Mouse (Mus musculus) limb, embryonic 14.5 days (tissue): ENCODE data around the gene Sost. TPM values are rescaled to one million over a fixed set of nuclear protein-coding genes. Genes with fewer than 3 reads are reported as not detected.

Source experiments
- ATAC-seq: fragments of 200-750 bp; cut with Nextera tagmentation; 2 replicates; pipeline ENCODE4 v1.8.0; 2017; ENCODE audit warnings: low read depth, moderate number of reproducible peaks, moderate TSS enrichment; ENCODE audit not compliant: low FRiP score
- DNase-seq: peaks from one replicate; pipeline ENCODE4 v3.0.0-alpha.2; 2015; ENCODE audit warnings: low spot score
- H3K27ac ChIP-seq: fragments of 300-500 bp; sonication (generic); replicated peaks from 2 replicates; pipeline ENCODE4 v1.5.1; 2014; ENCODE audit warnings: low read depth, mild to moderate bottlenecking, low read length, moderate library complexity, mixed read lengths
- H3K27me3 ChIP-seq: fragments of 300-500 bp; sonication (generic); 2 replicates; pipeline ENCODE4 v1.6.1; 2014; ENCODE audit warnings: low read length, mixed read lengths; ENCODE audit not compliant: control insufficient read depth, insufficient read depth
- H3K36me3 ChIP-seq: fragments of 300-500 bp; sonication (generic); 2 replicates; pipeline ENCODE4 v1.6.1; 2014; ENCODE audit warnings: mild to moderate bottlenecking, low read length, moderate library complexity, mixed read lengths; ENCODE audit not compliant: control insufficient read depth, insufficient read depth
- H3K4me1 ChIP-seq: fragments of 300-500 bp; sonication (generic); 2 replicates; pipeline ENCODE4 v1.6.1; 2014; ENCODE audit warnings: antibody characterized with exemption, low read length, mixed read lengths; ENCODE audit not compliant: control insufficient read depth, insufficient read depth
- H3K4me2 ChIP-seq: fragments of 300-500 bp; sonication (generic); replicated peaks from 2 replicates; pipeline ENCODE4 v1.6.1; 2014; ENCODE audit warnings: low read depth, mild to moderate bottlenecking, low read length, moderate library complexity; ENCODE audit not compliant: severe bottlenecking
- H3K4me3 ChIP-seq: fragments of 300-500 bp; sonication (generic); replicated peaks from 2 replicates; pipeline ENCODE4 v1.5.1; 2014; ENCODE audit warnings: low read length
- H3K9ac ChIP-seq: fragments of 300-500 bp; sonication (generic); 2 replicates; pipeline ENCODE4 v1.6.1; 2014; ENCODE audit warnings: mild to moderate bottlenecking, low read depth, low read length, moderate library complexity; ENCODE audit not compliant: severe bottlenecking
- H3K9me3 ChIP-seq: fragments of 300-500 bp; sonication (generic); 2 replicates; pipeline ENCODE4 v1.6.1; 2016; ENCODE audit warnings: low read length; ENCODE audit not compliant: control insufficient read depth
- POLR2A ChIP-seq: fragments of 200-500 bp; IDR thresholded peaks from 2 replicates; pipeline ENCODE4 v1.8.0; 2012; ENCODE audit warnings: inconsistent platforms, mild to moderate bottlenecking, moderate library complexity, borderline replicate concordance; ENCODE audit not compliant: insufficient read depth, insufficient read length; ENCODE audit errors: extremely low read depth
- WGBS: fragments of 180-500 bp; shearing (Covaris S2); extraction: QIAGEN DNeasy Blood & Tissue Kit; methylation state at CpG from one replicate; pipeline ENCODE4 v1.1.7; 2014; 5-methylcytosine and 5-hydroxymethylcytosine counted together
- polyA plus RNA-seq, 2 experiments: library from polyadenylated mRNA; depleted of rRNA in 1 of 2; stranded (reverse) in 1 of 2; unstranded in 1 of 2; fragments of >200 nt; fragmentation: Nextera tagmentation in 1 of 2; extraction: Ambion mirVana in 1 of 2; gene quantifications; 2 replicates each; pipeline versions ENCODE4 v1.2.1 to v1.2.3; 2012 to 2014

Sost gene
- polyA plus RNA-seq (2012; rRNA removed) (0.82 and 0.88 TPM in 2 replicates), polyA plus RNA-seq (2014; fragmentation: Nextera tagmentation; extraction: Ambion mirVana) (not detected in 2 replicates)

- H3K9me3 ChIP-seq = no peaks in the 10 kb centered on the region
- H3K36me3 ChIP-seq = no peaks in the 10 kb centered on the region
- TF ChIP-seq POLR2A = no peak
- H3K4me2 ChIP-seq = no peak within 1 kb of the TSS
- H3K4me1 ChIP-seq = peaks cover 11% of the 10 kb centered on the region
- H3K27ac ChIP-seq = no peak within 1 kb of the TSS
- DNase-seq (no peak), ATAC-seq (no peak)
- peaks cover 47% of the 10 kb centered on the region for H3K27me3 ChIP-seq
- H3K4me3 ChIP-seq = no peak within 1 kb of the TSS
- no peak within 1 kb of the TSS for H3K9ac ChIP-seq
- 23% methylated on average over 10 of the region's 10 CpGs for WGBS
Observed at GRCm38 (mm10) chr11:101966965-101967614, at the start of gene Sost. TSS of gene Sost (minus strand) at chr11:101967015.

GRCm38 (mm10) chr11:102016136-102016535 lies 49.3 kb upstream of the Sost start:
- H3K4me2 ChIP-seq = no peak overlapping the region
- H3K4me3 ChIP-seq = no peak overlapping the region
- ATAC-seq = no peak
- no peak overlapping the region for H3K9ac ChIP-seq
- H3K27me3 ChIP-seq = no peaks in the 10 kb centered on the region
- no peaks in the 10 kb centered on the region for H3K4me1 ChIP-seq
- peaks cover 11% of the 10 kb centered on the region for H3K36me3 ChIP-seq
- H3K27ac ChIP-seq = no peak overlapping the region
- H3K9me3 ChIP-seq = no peaks in the 10 kb centered on the region
- no peak for DNase-seq
- WGBS = 75% methylated on average over 1 of the region's 1 CpGs
- TF ChIP-seq POLR2A = no peak

- ATAC-seq = no peak
- H3K4me1 ChIP-seq = no peaks in the 10 kb centered on the region
- WGBS = 72% methylated on average over 6 of the region's 6 CpGs
- no peak overlapping the region for H3K27ac ChIP-seq
- no peak overlapping the region for H3K4me2 ChIP-seq
- H3K36me3 ChIP-seq = peaks cover 11% of the 10 kb centered on the region
- DNase-seq = no peak
- H3K27me3 ChIP-seq = no peaks in the 10 kb centered on the region
- no peak overlapping the region for H3K9ac ChIP-seq
- no peak overlapping the region for H3K4me3 ChIP-seq
- H3K9me3 ChIP-seq = no peaks in the 10 kb centered on the region
- TF ChIP-seq POLR2A = no peak
Observed at GRCm38 (mm10) chr11:102015472-102015871, 48.7 kb upstream of the Sost start.

- H3K4me3 ChIP-seq = no peak overlapping the region
- no peak overlapping the region for H3K9ac ChIP-seq
- DNase-seq (no peak), ATAC-seq (no peak)
- H3K27me3 ChIP-seq = no peaks in the 10 kb centered on the region
- H3K4me2 ChIP-seq = no peak overlapping the region
- no peak for TF ChIP-seq POLR2A
- WGBS = 92% methylated on average over 8 of the region's 8 CpGs
- no peak overlapping the region for H3K27ac ChIP-seq
- no peaks in the 10 kb centered on the region for H3K9me3 ChIP-seq
- H3K36me3 ChIP-seq = peaks cover 16% of the 10 kb centered on the region
- H3K4me1 ChIP-seq = no peaks in the 10 kb centered on the region
Observed at GRCm38 (mm10) chr11:102013201-102013600, 46.4 kb upstream of the Sost start.

- H3K4me1 ChIP-seq = no peaks in the 10 kb centered on the region
- TF ChIP-seq POLR2A = no peak
- H3K4me2 ChIP-seq = no peak overlapping the region
- H3K27me3 ChIP-seq = no peaks in the 10 kb centered on the region
- no peaks in the 10 kb centered on the region for H3K9me3 ChIP-seq
- no peak overlapping the region for H3K4me3 ChIP-seq
- WGBS = 76% methylated on average over 8 of the region's 8 CpGs
- DNase-seq = no peak
- H3K9ac ChIP-seq = no peak overlapping the region
- no peak overlapping the region for H3K27ac ChIP-seq
- H3K36me3 ChIP-seq = peaks cover 16% of the 10 kb centered on the region
- no peak for ATAC-seq
Observed at GRCm38 (mm10) chr11:102011510-102011909, 44.7 kb upstream of the Sost start.
